Mouse (Mus musculus): ENCODE measurements at regions not wholly inside any gene's neighbourhood (a gene's known extent, or its start where the extent isn't known, plus 50 kb on each side); places are given as distances from the start of the nearest gene placed in this dataset.

- Histone ChIP-seq H3K4me2 (ENCODE audit: low read depth, low read length) (no peak overlapping the region), H3K9me3 (ENCODE audit: control insufficient read depth, low read length) (no peaks in the 10 kb centered on the region), H3K9ac (ENCODE audit: low read length) (no peak overlapping the region), H3K36me3 (ENCODE audit: control insufficient read depth, insufficient read depth, low read length) (no peaks in the 10 kb centered on the region), H3K4me1 (replicated peaks; ENCODE audit: control insufficient read depth, insufficient read depth, low read length) (no peaks in the 10 kb centered on the region), H3K4me3 (ENCODE audit: low read length) (no peak overlapping the region), H3K27me3 (ENCODE audit: control insufficient read depth, insufficient read depth, low read depth, low read length) (no peaks in the 10 kb centered on the region), H3K27ac (ENCODE audit: low read length) (no peak overlapping the region)
- ATAC-seq (ENCODE audit: low read depth) = no peak
- 90% methylated on average over 2 of the region's 2 CpGs for WGBS
These were observed 343.3 kb upstream of the Smarca2 start for GRCm38 (mm10) chr19:26261530-26261929.

GRCm38 (mm10) chr19:26296360-26296759, 308.5 kb upstream of the Smarca2 start:
- no peaks in the 10 kb centered on the region for H3K9me3 ChIP-seq (ENCODE audit: control insufficient read depth, low read length)
- no peak overlapping the region for H3K9ac ChIP-seq (ENCODE audit: low read length)
- 79% methylated on average over 6 of the region's 6 CpGs for WGBS
- no peaks in the 10 kb centered on the region for H3K27me3 ChIP-seq (ENCODE audit: control insufficient read depth, insufficient read depth, low read depth, low read length)
- H3K4me2 ChIP-seq (ENCODE audit: low read depth, low read length) = no peak overlapping the region
- ATAC-seq (ENCODE audit: low read depth) = no peak
- H3K4me3 ChIP-seq (ENCODE audit: low read length) = no peak overlapping the region
- no peaks in the 10 kb centered on the region for H3K4me1 ChIP-seq (replicated peaks; ENCODE audit: control insufficient read depth, insufficient read depth, low read length)
- H3K36me3 ChIP-seq (ENCODE audit: control insufficient read depth, insufficient read depth, low read length) = no peaks in the 10 kb centered on the region
- no peak overlapping the region for H3K27ac ChIP-seq (ENCODE audit: low read length)

- Histone ChIP-seq H3K9ac (ENCODE audit: low read length) (no peak overlapping the region), H3K36me3 (ENCODE audit: control insufficient read depth, insufficient read depth, low read length) (no peaks in the 10 kb centered on the region), H3K4me3 (ENCODE audit: low read length) (no peak overlapping the region), H3K4me1 (replicated peaks; ENCODE audit: control insufficient read depth, insufficient read depth, low read length) (no peaks in the 10 kb centered on the region), H3K27ac (ENCODE audit: low read length) (no peak overlapping the region), H3K27me3 (ENCODE audit: control insufficient read depth, insufficient read depth, low read depth, low read length) (no peaks in the 10 kb centered on the region), H3K9me3 (ENCODE audit: control insufficient read depth, low read length) (no peaks in the 10 kb centered on the region), H3K4me2 (ENCODE audit: low read depth, low read length) (no peak overlapping the region)
- no peak for ATAC-seq (ENCODE audit: low read depth)
- 53% methylated on average over 1 of the region's 1 CpGs for WGBS
These were observed 296.2 kb upstream of the Smarca2 start for GRCm38 (mm10) chr19:26308477-26309135.

- Histone ChIP-seq H3K36me3 (ENCODE audit: control insufficient read depth, insufficient read depth, low read length) (no peaks in the 10 kb centered on the region), H3K4me2 (ENCODE audit: low read depth, low read length) (no peak overlapping the region), H3K9me3 (ENCODE audit: control insufficient read depth, low read length) (no peaks in the 10 kb centered on the region), H3K27me3 (ENCODE audit: control insufficient read depth, insufficient read depth, low read depth, low read length) (no peaks in the 10 kb centered on the region), H3K9ac (ENCODE audit: low read length) (no peak overlapping the region), H3K27ac (ENCODE audit: low read length) (no peak overlapping the region), H3K4me3 (ENCODE audit: low read length) (no peak overlapping the region), H3K4me1 (replicated peaks; ENCODE audit: control insufficient read depth, insufficient read depth, low read length) (no peaks in the 10 kb centered on the region)
- WGBS = 89% methylated on average over 2 of the region's 2 CpGs
- no peak for ATAC-seq (ENCODE audit: low read depth)
These were observed 285.9 kb upstream of the Smarca2 start for GRCm38 (mm10) chr19:26318977-26319376.

- Histone ChIP-seq H3K27ac (ENCODE audit: low read length) (no peak overlapping the region), H3K27me3 (ENCODE audit: control insufficient read depth, insufficient read depth, low read depth, low read length) (no peaks in the 10 kb centered on the region), H3K9me3 (ENCODE audit: control insufficient read depth, low read length) (no peaks in the 10 kb centered on the region), H3K4me2 (ENCODE audit: low read depth, low read length) (no peak overlapping the region), H3K36me3 (ENCODE audit: control insufficient read depth, insufficient read depth, low read length) (no peaks in the 10 kb centered on the region), H3K9ac (ENCODE audit: low read length) (no peak overlapping the region), H3K4me3 (ENCODE audit: low read length) (no peak overlapping the region), H3K4me1 (replicated peaks; ENCODE audit: control insufficient read depth, insufficient read depth, low read length) (no peaks in the 10 kb centered on the region)
- WGBS = 81% methylated on average over 5 of the region's 5 CpGs
- no peak for ATAC-seq (ENCODE audit: low read depth)
These were observed 281.2 kb upstream of the Smarca2 start for GRCm38 (mm10) chr19:26323682-26324081.

- Histone ChIP-seq H3K9me3 (ENCODE audit: control insufficient read depth, low read length) (no peaks in the 10 kb centered on the region), H3K4me2 (ENCODE audit: low read depth, low read length) (no peak overlapping the region), H3K36me3 (ENCODE audit: control insufficient read depth, insufficient read depth, low read length) (no peaks in the 10 kb centered on the region), H3K9ac (ENCODE audit: low read length) (no peak overlapping the region), H3K4me3 (ENCODE audit: low read length) (no peak overlapping the region), H3K4me1 (replicated peaks; ENCODE audit: control insufficient read depth, insufficient read depth, low read length) (no peaks in the 10 kb centered on the region), H3K27ac (ENCODE audit: low read length) (no peak overlapping the region), H3K27me3 (ENCODE audit: control insufficient read depth, insufficient read depth, low read depth, low read length) (no peaks in the 10 kb centered on the region)
- WGBS = 91% methylated on average over 4 of the region's 4 CpGs
- no peak for ATAC-seq (ENCODE audit: low read depth)
These were observed 265.7 kb upstream of the Smarca2 start for GRCm38 (mm10) chr19:26339120-26339519.

- Histone ChIP-seq H3K9ac (ENCODE audit: low read length) (no peak overlapping the region), H3K27me3 (ENCODE audit: control insufficient read depth, insufficient read depth, low read depth, low read length) (no peaks in the 10 kb centered on the region), H3K4me2 (ENCODE audit: low read depth, low read length) (no peak overlapping the region), H3K27ac (ENCODE audit: low read length) (no peak overlapping the region), H3K36me3 (ENCODE audit: control insufficient read depth, insufficient read depth, low read length) (no peaks in the 10 kb centered on the region), H3K9me3 (ENCODE audit: control insufficient read depth, low read length) (no peaks in the 10 kb centered on the region), H3K4me1 (replicated peaks; ENCODE audit: control insufficient read depth, insufficient read depth, low read length) (no peaks in the 10 kb centered on the region), H3K4me3 (ENCODE audit: low read length) (no peak overlapping the region)
- ATAC-seq (ENCODE audit: low read depth) = no peak
- 53% methylated on average over 3 of the region's 3 CpGs for WGBS
These were observed 264.7 kb upstream of the Smarca2 start for GRCm38 (mm10) chr19:26340155-26340554.

- Histone ChIP-seq H3K27ac (ENCODE audit: low read length) (no peak overlapping the region), H3K9me3 (ENCODE audit: control insufficient read depth, low read length) (no peaks in the 10 kb centered on the region), H3K4me3 (ENCODE audit: low read length) (no peak overlapping the region), H3K9ac (ENCODE audit: low read length) (no peak overlapping the region), H3K36me3 (ENCODE audit: control insufficient read depth, insufficient read depth, low read length) (no peaks in the 10 kb centered on the region), H3K27me3 (ENCODE audit: control insufficient read depth, insufficient read depth, low read depth, low read length) (no peaks in the 10 kb centered on the region), H3K4me2 (ENCODE audit: low read depth, low read length) (no peak overlapping the region), H3K4me1 (replicated peaks; ENCODE audit: control insufficient read depth, insufficient read depth, low read length) (no peaks in the 10 kb centered on the region)
- WGBS = 61% methylated on average over 7 of the region's 7 CpGs
- ATAC-seq (ENCODE audit: low read depth) = no peak
These were observed 249.8 kb upstream of the Smarca2 start for GRCm38 (mm10) chr19:26355054-26355453.

- Histone ChIP-seq H3K9ac (ENCODE audit: low read length) (no peak overlapping the region), H3K4me1 (replicated peaks; ENCODE audit: control insufficient read depth, insufficient read depth, low read length) (no peaks in the 10 kb centered on the region), H3K36me3 (ENCODE audit: control insufficient read depth, insufficient read depth, low read length) (no peaks in the 10 kb centered on the region), H3K4me3 (ENCODE audit: low read length) (no peak overlapping the region), H3K9me3 (ENCODE audit: control insufficient read depth, low read length) (no peaks in the 10 kb centered on the region), H3K27ac (ENCODE audit: low read length) (no peak overlapping the region), H3K27me3 (ENCODE audit: control insufficient read depth, insufficient read depth, low read depth, low read length) (no peaks in the 10 kb centered on the region), H3K4me2 (ENCODE audit: low read depth, low read length) (no peak overlapping the region)
- no peak for ATAC-seq (ENCODE audit: low read depth)
- WGBS = 63% methylated on average over 4 of the region's 4 CpGs
These were observed 220.9 kb upstream of the Smarca2 start for GRCm38 (mm10) chr19:26383961-26384381.

- no peak overlapping the region for H3K9ac ChIP-seq (ENCODE audit: low read length)
- H3K27me3 ChIP-seq (ENCODE audit: control insufficient read depth, insufficient read depth, low read depth, low read length) = no peaks in the 10 kb centered on the region
- no peaks in the 10 kb centered on the region for H3K36me3 ChIP-seq (ENCODE audit: control insufficient read depth, insufficient read depth, low read length)
- ATAC-seq (ENCODE audit: low read depth) = no peak
- H3K4me3 ChIP-seq (ENCODE audit: low read length) = no peak overlapping the region
- H3K4me1 ChIP-seq (replicated peaks; ENCODE audit: control insufficient read depth, insufficient read depth, low read length) = no peaks in the 10 kb centered on the region
- H3K27ac ChIP-seq (ENCODE audit: low read length) = no peak overlapping the region
- no peak overlapping the region for H3K4me2 ChIP-seq (ENCODE audit: low read depth, low read length)
- no peaks in the 10 kb centered on the region for H3K9me3 ChIP-seq (ENCODE audit: control insufficient read depth, low read length)
These were observed 218.8 kb upstream of the Smarca2 start for GRCm38 (mm10) chr19:26386075-26386474.

All from lung, embryonic 16.5 days (tissue).